Mouse (Mus musculus): ENCODE results near the gene Cxcl17.

Cxcl17 gene

DNA sequence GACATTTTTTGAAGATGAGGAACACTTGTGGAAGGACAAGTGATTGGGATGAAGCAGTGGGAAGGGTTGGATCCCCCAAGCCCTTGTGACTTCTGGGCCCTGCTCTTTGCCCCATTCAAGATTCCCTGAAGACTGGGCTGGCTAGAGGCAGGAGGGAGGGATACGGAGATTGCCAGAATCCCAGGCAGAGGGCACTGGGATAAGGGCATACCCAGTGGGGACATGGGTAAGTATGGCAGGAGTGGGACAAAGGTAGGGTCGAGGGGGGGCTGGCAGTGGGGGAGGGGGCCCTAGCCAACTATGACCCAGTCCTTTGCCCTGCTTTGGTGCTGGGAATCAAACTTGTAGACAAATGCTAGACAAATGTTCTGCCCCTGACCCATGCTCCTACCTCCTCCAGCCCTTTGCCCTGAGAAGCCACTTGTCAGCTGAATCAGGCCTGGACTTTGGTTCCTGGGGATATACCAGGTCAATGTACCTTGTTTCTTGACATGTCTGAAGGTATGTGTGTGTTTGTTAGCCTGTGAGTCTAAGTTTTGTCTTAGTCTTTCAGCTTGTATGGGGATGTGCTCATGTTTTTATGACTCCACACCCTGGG, 20.7 kb downstream of the Cxcl17 start:
- in situ Hi-C loops (cut with MseI, MboI), result no loop called here

DNA sequence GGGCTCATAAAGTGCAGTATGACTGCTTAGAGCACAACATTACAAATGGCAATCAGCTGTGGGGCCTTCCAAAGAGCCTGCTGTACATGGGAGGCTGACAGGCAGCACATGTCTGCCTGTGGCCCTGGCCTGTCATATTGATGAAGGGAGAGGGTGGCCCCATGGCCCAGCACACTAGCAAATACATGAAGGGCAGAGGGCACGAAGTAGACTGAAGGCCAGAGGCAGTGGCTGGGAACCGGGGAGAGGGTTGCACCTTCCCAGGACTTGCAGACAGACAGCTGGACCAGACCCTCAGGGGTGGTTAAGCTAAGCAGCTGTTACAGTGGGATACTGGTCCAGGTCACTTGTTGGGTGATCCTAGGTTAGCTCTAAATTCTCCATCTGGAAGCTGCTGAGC, 21.7 kb downstream of the Cxcl17 start:
- in situ Hi-C loops (cut with MseI, MboI), result no loop called here

DNA sequence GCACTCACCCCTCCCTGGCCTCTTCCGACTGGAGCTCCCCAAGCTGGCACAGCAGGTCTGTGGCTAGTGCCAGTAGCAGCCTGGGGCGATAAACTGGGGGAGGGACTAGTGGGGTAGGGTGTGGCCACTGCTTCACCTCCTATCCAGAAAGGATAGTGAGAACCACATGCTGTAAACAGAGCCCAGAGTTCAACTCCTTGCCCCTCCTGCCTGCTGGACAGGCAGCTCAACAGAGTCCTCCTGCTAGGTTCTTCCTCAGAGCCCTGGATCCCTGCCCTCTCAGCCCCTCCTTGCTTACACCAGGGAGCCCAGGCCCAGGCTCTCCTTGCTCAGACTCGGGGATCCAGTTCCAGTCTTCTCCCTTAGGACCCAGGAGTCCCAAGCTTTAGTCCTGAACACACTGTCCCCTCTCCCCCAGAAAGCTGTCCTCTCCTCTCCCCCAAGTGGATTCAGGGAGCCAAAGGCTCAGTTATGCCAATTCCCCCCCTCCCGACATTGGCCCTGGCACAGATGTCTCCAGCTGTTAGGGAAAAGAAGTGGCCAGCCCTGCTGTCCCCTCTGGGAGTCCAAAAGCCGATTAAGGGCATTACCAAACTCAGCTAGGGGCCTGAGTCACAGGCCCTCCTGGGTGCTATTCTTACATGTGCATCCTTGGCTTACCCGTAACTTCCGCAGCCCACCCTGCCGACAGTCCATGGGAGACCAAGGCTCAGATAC, 22.5 kb downstream of the Cxcl17 start:
- in situ Hi-C loops (cut with MseI, MboI), result no loop called here

DNA sequence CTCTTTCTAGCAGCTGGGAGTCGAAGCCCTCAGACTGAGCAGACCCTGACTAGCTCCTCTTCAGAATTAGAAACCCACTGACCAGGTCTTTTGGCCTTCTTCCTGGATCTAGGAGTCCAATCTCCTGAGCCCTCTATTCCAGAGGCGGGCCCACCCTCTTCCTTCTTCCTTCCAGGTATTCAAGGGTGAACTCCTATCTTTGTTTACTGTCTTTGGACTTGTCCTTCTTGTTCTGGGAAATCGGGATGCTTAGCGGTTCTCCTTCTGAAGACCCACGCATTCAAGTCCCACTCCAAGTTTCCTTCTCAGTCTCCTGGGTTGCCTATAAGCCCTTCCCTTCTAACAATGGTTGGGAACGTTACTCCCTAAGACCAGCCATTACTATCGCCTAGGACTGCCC, 23.8 kb downstream of the Cxcl17 start:
- in situ Hi-C loops (cut with MseI, MboI), result no loop called here

DNA sequence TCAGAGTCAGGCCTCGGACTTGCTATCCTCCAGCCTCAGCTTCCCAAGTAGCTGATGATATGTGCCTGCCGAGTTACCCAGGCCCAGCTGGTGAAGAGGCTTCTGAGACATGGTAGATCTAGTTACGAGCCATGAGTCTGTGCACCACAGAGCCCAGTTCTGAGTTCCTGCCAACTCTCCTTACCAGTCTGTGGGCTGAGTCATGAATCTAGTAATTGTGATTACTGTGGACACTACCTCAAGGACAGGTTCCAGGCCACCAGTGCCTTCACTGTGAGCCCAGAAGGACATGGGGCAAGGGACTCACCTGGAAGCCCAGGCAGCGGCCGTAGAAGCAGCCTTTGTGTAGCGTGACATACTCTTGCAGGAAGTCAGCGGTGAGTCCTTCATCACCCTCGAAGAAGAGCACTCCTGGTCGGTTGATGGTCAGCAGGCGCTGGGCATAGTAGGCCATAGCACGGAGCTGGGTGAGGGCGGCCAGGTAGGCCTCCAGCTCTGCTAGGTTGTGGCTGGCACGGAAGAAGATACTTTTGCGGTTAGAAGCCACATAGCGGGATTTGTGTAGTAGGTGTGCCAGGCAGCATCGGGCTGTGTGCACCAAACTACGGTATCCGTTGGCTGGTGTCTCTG, 24.8 kb downstream of the Cxcl17 start:
- in situ Hi-C loops (cut with MseI, MboI), result no loop called here

DNA sequence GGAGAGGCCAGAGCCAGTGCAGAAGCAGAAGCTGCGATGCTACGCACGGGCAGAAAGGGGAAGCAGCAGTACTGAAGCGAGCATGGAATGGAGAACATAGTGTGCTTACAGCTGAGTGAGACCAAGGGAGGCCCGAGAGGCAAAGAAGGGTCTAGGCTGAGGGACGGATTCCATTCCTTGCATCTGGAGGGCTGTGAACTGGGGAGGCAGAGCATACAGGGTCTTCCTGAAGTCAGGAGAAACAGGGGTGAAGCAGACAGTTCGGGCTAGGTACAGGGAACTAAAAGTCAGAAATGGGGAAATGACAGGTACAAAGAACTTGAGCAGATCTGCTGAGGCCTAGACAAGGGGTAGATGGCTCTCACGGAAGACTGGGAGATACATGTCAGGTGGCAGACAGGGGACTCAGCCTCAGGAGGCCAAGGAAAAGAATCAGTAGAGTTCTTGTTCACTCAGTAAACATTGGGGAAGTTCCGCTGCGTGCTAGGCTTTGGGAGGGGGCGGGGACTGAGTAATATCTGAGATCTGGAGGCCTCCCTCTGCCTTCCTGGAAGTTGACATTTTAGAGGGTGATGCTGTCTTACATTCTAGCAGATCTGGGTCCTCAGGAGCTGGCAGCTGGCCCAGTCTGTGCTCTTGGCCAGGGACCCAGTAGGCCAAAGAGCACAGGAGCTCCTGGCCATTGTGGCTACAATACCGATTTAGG, 26.7 kb downstream of the Cxcl17 start:
- in situ Hi-C loops (cut with MseI, MboI), result no loop called here

DNA sequence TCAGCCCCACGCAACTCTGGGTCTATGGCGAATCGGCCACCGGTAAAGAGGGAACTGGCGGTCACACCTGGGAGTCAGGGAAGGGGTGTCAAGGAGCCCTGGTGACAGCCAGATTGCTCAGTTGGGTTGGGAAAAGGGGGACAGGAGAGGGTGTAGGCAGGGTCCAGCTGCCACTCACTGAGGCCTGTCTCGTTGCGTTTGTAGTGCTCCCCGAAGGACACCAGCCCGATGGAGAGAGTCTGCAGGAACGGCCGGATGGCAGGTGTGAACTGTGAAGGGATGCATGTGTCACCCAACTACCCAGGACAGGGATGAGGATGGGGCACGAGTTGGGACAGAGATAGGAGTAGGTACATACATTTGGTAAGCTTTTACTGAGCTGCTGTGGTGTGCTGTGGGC, 27.4 kb downstream of the Cxcl17 start:
- in situ Hi-C loops (cut with MseI, MboI), result no loop called here

DNA sequence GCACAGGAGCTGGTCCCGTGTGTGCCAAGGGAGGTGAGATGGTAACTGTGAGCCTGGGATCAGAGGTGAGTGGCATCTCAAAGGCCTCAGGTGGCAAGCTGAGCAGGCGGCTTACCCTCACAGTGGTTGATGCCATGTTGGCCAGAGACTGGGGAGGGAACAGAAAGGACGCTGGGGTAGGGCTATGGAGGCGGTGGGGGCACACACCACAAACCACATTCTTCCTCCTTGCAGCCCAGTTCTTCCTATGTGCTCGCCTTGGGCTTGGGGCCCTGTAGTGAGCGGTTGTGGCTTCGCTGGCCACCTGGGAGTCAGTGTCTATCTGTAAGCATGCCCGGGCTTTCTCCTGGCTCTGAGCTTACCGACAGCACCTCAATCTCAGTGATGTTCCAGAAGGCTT, 27.9 kb downstream of the Cxcl17 start:
- in situ Hi-C loops (cut with MseI, MboI), result no loop called here

DNA sequence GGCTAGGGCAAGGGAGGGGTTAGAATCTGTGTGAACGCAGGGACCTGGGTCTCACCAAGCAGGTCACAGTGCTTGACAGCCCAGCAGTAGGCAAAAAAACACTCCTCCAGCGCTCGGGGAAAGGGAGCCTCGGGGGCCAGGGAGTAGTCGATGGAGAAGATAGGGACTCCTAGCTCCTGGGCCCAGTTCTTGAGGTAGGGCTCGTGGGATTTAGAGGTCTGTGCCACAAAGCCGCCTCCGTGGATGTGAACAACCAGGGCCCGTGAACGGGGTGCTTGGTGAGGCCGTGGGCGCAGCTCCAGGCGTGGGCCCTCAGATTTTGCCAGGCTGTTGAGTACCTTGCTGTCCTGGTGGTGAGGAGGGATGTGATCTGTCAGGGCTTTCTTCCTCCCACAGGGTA, 28.4 kb downstream of the Cxcl17 start:
- in situ Hi-C loops (cut with MseI, MboI), result no loop called here

DNA sequence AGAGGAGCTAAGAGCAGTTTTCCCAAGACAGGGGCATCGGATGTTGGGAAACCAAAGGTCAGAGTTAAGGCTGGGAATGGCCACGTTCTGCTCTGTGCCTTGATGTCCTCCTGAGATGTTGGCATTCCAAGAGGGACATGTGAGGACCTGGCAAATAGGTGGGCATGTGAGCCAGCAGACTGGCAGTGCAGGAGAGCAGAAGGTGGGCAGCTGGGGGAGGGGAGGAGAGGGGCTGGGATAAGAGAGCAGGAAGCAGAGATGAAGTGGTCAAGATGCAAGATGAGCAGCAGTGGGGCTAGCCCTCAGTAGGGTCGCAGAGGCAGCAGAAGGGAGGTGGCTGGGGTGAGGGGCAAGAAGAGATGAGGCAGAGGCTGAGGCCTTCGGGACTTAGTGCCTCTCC, 28.8 kb downstream of the Cxcl17 start:
- in situ Hi-C loops (cut with MseI, MboI), result no loop called here

DNA sequence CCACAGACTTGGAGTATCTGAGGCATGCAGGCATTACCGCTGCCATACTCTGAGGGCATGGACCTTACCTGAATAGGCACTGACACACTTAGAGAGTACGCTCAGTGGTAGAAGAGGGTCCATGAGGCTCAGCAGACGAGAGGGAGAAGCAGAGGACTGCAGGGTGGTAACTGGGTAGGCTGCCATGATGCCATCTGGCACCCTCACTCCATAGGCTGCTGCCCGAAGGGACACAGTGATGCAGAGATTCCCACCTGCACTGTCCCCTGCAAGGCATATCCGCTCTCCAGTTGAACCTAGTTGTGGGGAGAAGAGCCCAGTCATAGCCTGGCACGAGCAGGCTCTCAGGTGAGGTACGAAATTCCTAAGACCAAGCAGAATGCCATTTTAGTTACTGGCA, 29.3 kb downstream of the Cxcl17 start:
- in situ Hi-C loops (cut with MseI, MboI), result no loop called here

DNA sequence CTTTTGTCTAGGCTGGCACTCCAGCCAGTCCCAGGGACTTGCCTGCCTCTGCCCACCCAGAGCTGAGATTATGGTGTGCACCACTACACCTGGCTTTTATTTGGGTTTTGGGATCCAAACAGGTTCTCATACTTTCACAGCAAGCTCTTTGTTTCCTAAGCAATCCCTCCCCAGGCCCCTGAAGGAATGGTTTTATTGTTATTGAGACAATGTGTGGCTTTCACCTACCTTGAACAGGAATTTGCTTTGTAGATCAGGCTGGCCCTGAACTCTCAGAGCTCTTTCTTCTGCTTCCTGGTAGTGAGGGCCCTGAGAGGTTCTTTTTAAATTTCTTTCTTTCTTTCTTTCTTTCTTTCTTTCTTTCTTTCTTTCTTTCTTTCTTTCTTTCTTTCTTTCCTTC, 30.1 kb downstream of the Cxcl17 start:
- in situ Hi-C loops (cut with MseI, MboI), result no loop called here

DNA sequence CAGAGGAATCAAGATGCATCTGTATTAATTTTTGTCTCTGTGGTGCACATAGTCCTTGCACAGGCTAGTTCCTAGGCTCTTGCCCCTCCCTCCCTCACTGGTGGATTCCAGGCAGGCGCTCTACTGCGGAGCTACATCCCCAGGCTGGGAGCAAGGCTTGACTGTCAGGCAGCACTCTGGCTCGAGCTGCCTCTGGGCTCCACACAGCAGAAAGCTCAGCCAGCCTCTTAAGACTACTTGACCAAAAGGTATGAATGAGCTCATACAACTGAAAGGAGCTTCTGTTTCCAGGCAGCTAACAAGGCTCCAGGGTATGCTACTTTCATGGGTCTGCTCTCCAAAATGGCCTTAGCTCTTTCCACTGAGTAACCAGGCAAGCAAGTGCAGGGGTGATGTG, 31.4 kb downstream of the Cxcl17 start:
- in situ Hi-C loops (cut with MseI, MboI), result no loop called here

DNA sequence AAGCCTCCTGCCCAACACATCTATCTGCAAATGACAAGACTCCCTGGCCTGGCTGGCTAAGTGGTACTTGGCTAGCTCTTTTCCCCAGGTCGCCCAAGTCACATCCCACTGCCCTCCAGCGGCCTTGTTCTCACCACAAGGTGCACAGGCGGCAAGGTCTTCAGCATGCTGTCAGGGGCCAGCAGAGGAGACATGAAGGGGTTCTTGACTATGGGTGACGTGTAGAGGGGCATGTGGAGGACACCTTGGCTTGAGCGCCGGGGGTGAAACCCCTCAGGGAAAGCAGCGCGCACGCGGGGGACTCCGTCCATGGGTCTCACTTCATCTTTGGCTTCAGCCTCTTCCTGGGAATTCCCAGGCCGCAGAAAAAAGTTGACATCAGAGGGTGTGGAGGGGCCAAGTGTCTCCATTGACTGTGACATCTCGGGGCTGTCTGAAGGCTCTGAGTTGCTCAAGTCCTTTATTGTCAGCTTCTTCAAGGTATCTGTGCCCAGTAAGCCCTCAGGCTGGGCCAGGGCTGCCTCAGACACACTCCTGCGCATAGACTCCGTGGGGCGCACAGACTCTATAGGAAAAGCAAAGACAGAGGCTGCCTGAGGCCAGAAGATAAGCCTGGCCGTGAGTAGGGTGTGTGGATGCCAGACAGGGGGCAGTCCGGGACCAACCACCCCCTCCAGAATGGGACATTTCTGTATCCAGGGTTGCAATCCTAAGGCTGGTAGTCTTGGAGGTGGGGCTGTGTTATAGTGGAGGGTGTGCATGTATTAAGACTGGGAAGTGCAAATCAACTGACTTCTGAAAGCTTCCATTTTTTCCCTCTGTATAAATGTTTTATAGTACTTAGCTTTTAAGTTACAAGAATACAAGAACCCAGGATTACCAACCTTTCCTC, 32.0 kb downstream of the Cxcl17 start:
- in situ Hi-C loops (cut with MseI, MboI), result no loop called here

DNA sequence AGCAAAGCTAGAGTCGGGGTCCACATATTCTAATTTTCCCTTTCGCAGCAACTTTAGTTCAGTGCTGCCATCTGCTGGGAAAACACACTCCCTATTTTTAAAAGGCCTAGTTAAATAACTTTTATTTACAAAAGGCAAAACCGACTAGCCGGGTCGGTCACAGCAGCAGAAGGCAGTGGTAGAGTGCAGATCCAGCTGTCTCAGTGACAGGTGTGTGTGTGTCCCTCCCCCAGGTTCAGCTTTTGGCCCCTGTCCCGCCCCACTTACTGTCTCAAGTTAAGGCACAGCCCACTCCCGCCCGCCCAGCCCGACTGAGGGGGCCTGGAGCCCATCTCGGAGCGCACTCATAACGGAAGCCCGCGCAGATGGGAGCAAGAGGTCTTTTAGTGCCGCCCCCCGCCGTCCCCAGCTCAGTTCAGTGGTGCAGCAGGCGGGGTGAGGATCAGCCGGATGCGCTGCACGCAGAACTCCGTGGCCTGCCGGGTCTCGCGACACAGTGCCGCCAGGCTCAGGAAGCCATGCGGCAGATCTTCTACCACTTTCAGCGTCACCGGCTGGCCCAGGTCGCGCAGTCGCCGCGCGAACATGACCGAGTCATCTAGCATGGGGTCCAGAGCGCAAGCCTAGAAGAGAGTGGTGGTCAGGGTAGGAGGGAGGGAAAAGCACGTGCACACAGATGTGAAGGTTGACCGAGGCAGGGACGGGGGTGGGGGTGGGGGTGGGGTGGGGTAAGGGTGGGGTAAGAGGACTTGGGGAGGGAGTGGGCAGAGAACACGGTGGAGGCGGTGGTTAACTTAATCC, 32.9 kb downstream of the Cxcl17 start:
- in situ Hi-C loops (cut with MseI, MboI), result no loop called here

DNA sequence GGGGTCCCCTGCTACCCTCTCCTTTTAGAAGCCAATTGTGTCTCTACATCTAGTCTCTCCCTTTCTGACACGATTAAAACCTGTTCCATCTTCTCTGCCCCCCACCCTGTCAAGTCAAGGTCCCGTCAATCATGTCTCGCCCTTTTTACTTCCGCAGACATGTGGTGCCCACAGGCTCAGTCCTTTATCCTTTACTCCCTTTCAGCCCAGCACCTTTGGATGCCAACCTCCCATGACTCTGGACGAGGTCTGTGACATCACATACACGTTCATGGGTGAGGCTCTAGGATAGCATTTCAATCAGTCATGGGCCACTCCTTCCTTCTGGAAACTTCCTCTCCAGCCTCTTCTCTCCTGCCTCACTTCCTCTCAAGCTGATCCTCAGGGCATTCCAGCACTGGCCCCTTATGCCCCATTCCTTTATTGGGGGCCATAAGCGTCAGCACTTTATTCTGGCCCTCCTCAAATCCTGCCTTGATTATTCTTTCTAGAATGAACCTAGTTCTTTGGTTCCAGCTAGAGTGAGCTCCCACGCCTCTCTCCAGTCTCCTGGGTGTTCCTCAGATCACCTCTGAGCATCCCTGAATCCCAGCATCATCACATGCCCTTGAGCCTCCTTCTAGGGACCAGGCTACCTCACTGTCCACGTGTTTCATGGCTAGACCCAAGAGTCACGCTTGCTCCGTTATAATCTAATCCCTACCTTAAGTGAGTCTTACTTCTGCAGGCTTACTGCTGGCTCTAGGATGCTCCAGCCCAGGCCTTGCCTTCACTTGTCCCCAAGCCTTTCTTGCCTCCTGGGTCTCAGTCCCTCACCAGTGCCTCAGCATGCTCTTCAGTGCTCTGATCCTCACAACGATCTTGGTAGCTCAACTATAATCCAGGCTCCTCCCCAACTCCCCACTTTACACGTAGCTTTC, 34.2 kb downstream of the Cxcl17 start:
- in situ Hi-C loops (cut with MseI, MboI), result no loop called here

DNA sequence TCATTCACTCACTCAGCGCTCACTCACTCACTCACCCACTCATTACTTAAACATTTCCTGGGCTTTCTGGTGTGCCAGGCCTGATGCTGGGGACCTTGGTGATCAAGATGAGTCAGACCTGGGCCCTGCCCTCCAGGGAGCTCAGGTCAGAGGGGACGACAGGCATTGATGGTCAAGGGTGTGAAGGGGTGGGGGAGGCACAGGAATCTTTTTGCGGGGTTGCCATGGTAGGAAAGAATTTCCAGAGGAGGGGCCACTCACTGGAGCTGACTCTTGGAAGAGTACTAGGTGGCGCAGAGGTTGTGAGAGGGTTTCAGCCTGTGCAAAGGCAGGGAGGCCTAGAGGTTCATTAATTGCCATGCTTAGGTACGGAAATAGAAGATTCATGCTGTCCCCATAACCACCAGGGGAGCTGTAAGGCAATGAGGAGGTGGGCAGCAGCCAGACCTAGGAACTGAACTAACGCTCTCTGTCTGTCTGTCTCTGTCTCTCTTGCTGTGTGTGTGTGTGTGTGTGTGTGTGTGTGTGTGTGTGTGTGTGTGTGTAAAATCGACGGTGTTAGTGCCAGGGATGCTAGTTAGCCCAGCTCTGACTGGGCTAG, 35.5 kb downstream of the Cxcl17 start:
- in situ Hi-C loops (cut with MseI, MboI), result no loop called here

DNA sequence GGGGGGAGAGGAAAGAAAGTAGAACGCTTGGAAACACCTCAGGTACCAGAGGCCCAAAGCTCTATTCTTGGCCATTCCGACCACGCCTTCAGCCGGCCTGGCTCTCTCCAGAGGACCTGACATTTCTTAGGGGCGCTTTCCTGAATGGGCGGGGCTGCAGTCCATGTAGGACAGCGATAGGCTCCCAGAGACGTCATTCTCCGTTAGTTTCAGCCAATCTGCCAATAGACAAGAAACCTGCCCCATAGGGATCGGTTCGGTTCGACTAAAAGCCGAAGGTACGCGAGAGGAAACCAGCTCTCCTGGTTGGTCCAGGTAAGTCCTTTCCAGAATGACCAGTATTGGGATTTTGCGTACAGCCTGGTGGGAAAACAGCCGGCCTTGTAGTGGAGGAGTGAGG, 36.1 kb downstream of the Cxcl17 start:
- in situ Hi-C loops (cut with MseI, MboI), result no loop called here

DNA sequence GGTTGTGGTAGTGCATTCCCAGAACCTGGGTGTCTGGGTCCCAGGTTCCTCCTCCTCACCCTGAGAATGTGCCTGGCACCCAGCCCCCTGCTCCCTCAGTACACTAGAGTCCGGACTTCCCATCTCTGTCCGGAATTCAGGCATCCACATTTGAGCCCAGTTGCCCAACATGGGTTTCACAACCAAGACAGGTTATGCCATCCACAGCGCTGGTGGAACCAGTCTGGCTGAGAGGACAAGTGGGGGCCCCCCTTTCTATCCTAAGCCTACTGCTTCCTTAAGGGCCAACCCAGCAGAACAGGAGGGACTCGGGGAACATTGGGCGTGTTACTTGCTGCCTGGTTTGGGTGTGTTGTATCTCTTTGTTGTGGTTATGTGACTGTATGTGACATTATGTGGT, 40.2 kb downstream of the Cxcl17 start:
- in situ Hi-C loops (cut with MseI, MboI), result no loop called here
